Mouse (Mus musculus): ENCODE data around the gene P2rx4. TPM values are rescaled to one million over a fixed set of nuclear protein-coding genes. Genes with fewer than 3 reads are reported as not detected.

P2rx4 gene
- total and polyA plus RNA-seq, 2 experiments: 43.2 to 59.5 TPM

- Histone ChIP-seq H3K9ac (ENCODE audit: low read depth, low read length) (no peak overlapping the region), H3K36me3 (ENCODE audit: control insufficient read depth, insufficient read depth, low read length) (peaks cover 27% of the 10 kb centered on the region), H3K4me1 (ENCODE audit: control insufficient read depth, insufficient read depth, low read length) (no peaks in the 10 kb centered on the region), H3K4me3 (ENCODE audit: insufficient read depth, low read depth, low read length) (no peak overlapping the region), H3K27me3 (ENCODE audit: control insufficient read depth, insufficient read depth, low read length) (no peaks in the 10 kb centered on the region), H3K27ac (replicated peaks; ENCODE audit: insufficient read depth, low read depth, low read length) (no peak overlapping the region), H3K79me2 (ENCODE audit: control insufficient read depth, insufficient read depth, low read length) (no peaks in the 10 kb centered on the region)
- no peak for DNase-seq (ENCODE audit: extremely low read depth, low read depth, low spot score)
- 81% methylated on average over 7 of the region's 7 CpGs for WGBS
- TF ChIP-seq CTCF (IDR thresholded peaks at IDR 0.05; ENCODE audit: low read depth, low read length): no peak
- no peak for TF ChIP-seq POLR2A (IDR thresholded peaks at IDR 0.05; ENCODE audit: extremely low read depth, insufficient read depth, low read length)
Observed at GRCm38 (mm10) chr5:122718400-122718799, 11.1 kb downstream of the P2rx4 start.

- Histone ChIP-seq H3K79me2 (ENCODE audit: control insufficient read depth, insufficient read depth, low read length) (no peaks in the 10 kb centered on the region), H3K27ac (replicated peaks; ENCODE audit: insufficient read depth, low read depth, low read length) (no peak overlapping the region), H3K27me3 (ENCODE audit: control insufficient read depth, insufficient read depth, low read length) (no peaks in the 10 kb centered on the region), H3K9ac (ENCODE audit: low read depth, low read length) (no peak overlapping the region), H3K4me1 (ENCODE audit: control insufficient read depth, insufficient read depth, low read length) (no peaks in the 10 kb centered on the region), H3K36me3 (ENCODE audit: control insufficient read depth, insufficient read depth, low read length) (peaks cover 25% of the 10 kb centered on the region), H3K4me3 (ENCODE audit: insufficient read depth, low read depth, low read length) (no peak overlapping the region)
- TF ChIP-seq POLR2A (IDR thresholded peaks at IDR 0.05; ENCODE audit: extremely low read depth, insufficient read depth, low read length) (no peak), CTCF (IDR thresholded peaks at IDR 0.05; ENCODE audit: low read depth, low read length) (no peak)
- WGBS: 92% methylated on average over 8 of the region's 8 CpGs
- DNase-seq (ENCODE audit: extremely low read depth, low read depth, low spot score): no peak
Observed at GRCm38 (mm10) chr5:122719168-122719567, 11.8 kb downstream of the P2rx4 start.

- Histone ChIP-seq H3K79me2 (ENCODE audit: control insufficient read depth, insufficient read depth, low read length) (no peaks in the 10 kb centered on the region), H3K4me3 (ENCODE audit: insufficient read depth, low read depth, low read length) (no peak overlapping the region), H3K9ac (ENCODE audit: low read depth, low read length) (no peak overlapping the region), H3K4me1 (ENCODE audit: control insufficient read depth, insufficient read depth, low read length) (no peaks in the 10 kb centered on the region), H3K27me3 (ENCODE audit: control insufficient read depth, insufficient read depth, low read length) (no peaks in the 10 kb centered on the region), H3K36me3 (ENCODE audit: control insufficient read depth, insufficient read depth, low read length) (peaks cover 10% of the 10 kb centered on the region; the same call in 1 of the 2 replicates), H3K27ac (replicated peaks; ENCODE audit: insufficient read depth, low read depth, low read length) (no peak overlapping the region)
- no peak for DNase-seq (ENCODE audit: extremely low read depth, low read depth, low spot score)
- WGBS: 92% methylated on average over 13 of the region's 13 CpGs
- no peak for TF ChIP-seq CTCF (IDR thresholded peaks at IDR 0.05; ENCODE audit: low read depth, low read length)
- TF ChIP-seq POLR2A (IDR thresholded peaks at IDR 0.05; ENCODE audit: extremely low read depth, insufficient read depth, low read length): no peak
Observed at GRCm38 (mm10) chr5:122725453-122725852, 18.1 kb downstream of the P2rx4 start.

GRCm38 (mm10) chr5:122726068-122726467 is 18.7 kb downstream of the P2rx4 start:
- peak; percentile 69 for DNase-seq (ENCODE audit: extremely low read depth, low read depth, low spot score)
- H3K27ac ChIP-seq (replicated peaks; ENCODE audit: insufficient read depth, low read depth, low read length): no peak overlapping the region
- H3K4me3 ChIP-seq (ENCODE audit: insufficient read depth, low read depth, low read length): no peak overlapping the region
- no peaks in the 10 kb centered on the region for H3K4me1 ChIP-seq (ENCODE audit: control insufficient read depth, insufficient read depth, low read length)
- no peak overlapping the region for H3K9ac ChIP-seq (ENCODE audit: low read depth, low read length)
- H3K27me3 ChIP-seq (ENCODE audit: control insufficient read depth, insufficient read depth, low read length): no peaks in the 10 kb centered on the region
- WGBS: 29% methylated on average over 7 of the region's 7 CpGs
- no peaks in the 10 kb centered on the region for H3K79me2 ChIP-seq (ENCODE audit: control insufficient read depth, insufficient read depth, low read length)
- TF ChIP-seq CTCF (IDR thresholded peaks at IDR 0.05; ENCODE audit: low read depth, low read length) (peak; percentile 53), POLR2A (IDR thresholded peaks at IDR 0.05; ENCODE audit: extremely low read depth, insufficient read depth, low read length) (no peak)
- H3K36me3 ChIP-seq (ENCODE audit: control insufficient read depth, insufficient read depth, low read length): peaks cover 10% of the 10 kb centered on the region; the same call in 1 of the 2 replicates

GRCm38 (mm10) chr5:122726595-122726994 is 19.3 kb downstream of the P2rx4 start:
- no peak overlapping the region for H3K4me3 ChIP-seq (ENCODE audit: insufficient read depth, low read depth, low read length)
- H3K27me3 ChIP-seq (ENCODE audit: control insufficient read depth, insufficient read depth, low read length): no peaks in the 10 kb centered on the region
- TF ChIP-seq CTCF (IDR thresholded peaks at IDR 0.05; ENCODE audit: low read depth, low read length) (no peak), POLR2A (IDR thresholded peaks at IDR 0.05; ENCODE audit: extremely low read depth, insufficient read depth, low read length) (no peak)
- WGBS: 78% methylated on average over 5 of the region's 5 CpGs
- H3K79me2 ChIP-seq (ENCODE audit: control insufficient read depth, insufficient read depth, low read length): no peaks in the 10 kb centered on the region
- DNase-seq (ENCODE audit: extremely low read depth, low read depth, low spot score): no peak
- H3K9ac ChIP-seq (ENCODE audit: low read depth, low read length): no peak overlapping the region
- peaks cover 10% of the 10 kb centered on the region; the same call in 1 of the 2 replicates for H3K36me3 ChIP-seq (ENCODE audit: control insufficient read depth, insufficient read depth, low read length)
- H3K27ac ChIP-seq (replicated peaks; ENCODE audit: insufficient read depth, low read depth, low read length): no peak overlapping the region
- no peaks in the 10 kb centered on the region for H3K4me1 ChIP-seq (ENCODE audit: control insufficient read depth, insufficient read depth, low read length)

GRCm38 (mm10) chr5:122727096-122727495 is 19.8 kb downstream of the P2rx4 start:
- no peak overlapping the region for H3K9ac ChIP-seq (ENCODE audit: low read depth, low read length)
- TF ChIP-seq CTCF (IDR thresholded peaks at IDR 0.05; ENCODE audit: low read depth, low read length) (no peak), POLR2A (IDR thresholded peaks at IDR 0.05; ENCODE audit: extremely low read depth, insufficient read depth, low read length) (no peak)
- H3K36me3 ChIP-seq (ENCODE audit: control insufficient read depth, insufficient read depth, low read length): peaks cover 10% of the 10 kb centered on the region; the same call in 1 of the 2 replicates
- H3K79me2 ChIP-seq (ENCODE audit: control insufficient read depth, insufficient read depth, low read length): no peaks in the 10 kb centered on the region
- DNase-seq (ENCODE audit: extremely low read depth, low read depth, low spot score): no peak
- H3K4me3 ChIP-seq (ENCODE audit: insufficient read depth, low read depth, low read length): no peak overlapping the region
- no peak overlapping the region for H3K27ac ChIP-seq (replicated peaks; ENCODE audit: insufficient read depth, low read depth, low read length)
- 95% methylated on average over 7 of the region's 7 CpGs for WGBS
- H3K27me3 ChIP-seq (ENCODE audit: control insufficient read depth, insufficient read depth, low read length): no peaks in the 10 kb centered on the region
- H3K4me1 ChIP-seq (ENCODE audit: control insufficient read depth, insufficient read depth, low read length): no peaks in the 10 kb centered on the region

Measured in liver, adult 2 months (tissue).